Mouse (Mus musculus) monocyte, adult 5-6 weeks (primary cell): Measurements from ENCODE around the gene Ugt2a3. TPM values are rescaled to one million over a fixed set of nuclear protein-coding genes. Genes with fewer than 3 reads are reported as not detected.

Experiments
- total RNA-seq: library from RNA; stranded (forward); fragments of 200-1000, 200-491, 200-594 nt; gene quantifications from 3 replicates; pipeline ENCODE4 v1.2.3, GENCODE M21; 2017

Gene Ugt2a3
- total RNA-seq, 1 experiment from 2014 or later = not detected

Other genes starting within 250 kb of the Ugt2a3 start
- gene Ugt2b36, start 244.6 kb downstream of the Ugt2a3 start, total RNA-seq = not detected in 3 replicates
- not detected in 3 replicates for gene Ugt2b5, start 196.9 kb downstream of the Ugt2a3 start, total RNA-seq
- not detected in 3 replicates for gene Ugt2b37, start 82.4 kb downstream of the Ugt2a3 start, total RNA-seq
- gene Ugt2b38, start 87.0 kb upstream of the Ugt2a3 start, total RNA-seq = not detected in 3 replicates
- not detected in 3 replicates for gene Ugt2a2, start 145.1 kb upstream of the Ugt2a3 start, total RNA-seq
- gene Gm43638, start 149.6 kb upstream of the Ugt2a3 start, total RNA-seq = not detected in 3 replicates
- not detected in 3 replicates for gene Ugt2a1, start 153.7 kb upstream of the Ugt2a3 start, total RNA-seq
- gene Sult1b1, start 201.0 kb upstream of the Ugt2a3 start, total RNA-seq = not detected in 3 replicates
- gene Sult1d1, start 231.8 kb upstream of the Ugt2a3 start, total RNA-seq = not detected in 3 replicates